Mouse (Mus musculus): ENCODE results near the gene Dnah14. TPM values are rescaled to one million over a fixed set of nuclear protein-coding genes. Genes with fewer than 3 reads are reported as not detected.

Dnah14 gene
- total RNA-seq, 1 experiment from 2014 or later = 0.09 TPM

DNA sequence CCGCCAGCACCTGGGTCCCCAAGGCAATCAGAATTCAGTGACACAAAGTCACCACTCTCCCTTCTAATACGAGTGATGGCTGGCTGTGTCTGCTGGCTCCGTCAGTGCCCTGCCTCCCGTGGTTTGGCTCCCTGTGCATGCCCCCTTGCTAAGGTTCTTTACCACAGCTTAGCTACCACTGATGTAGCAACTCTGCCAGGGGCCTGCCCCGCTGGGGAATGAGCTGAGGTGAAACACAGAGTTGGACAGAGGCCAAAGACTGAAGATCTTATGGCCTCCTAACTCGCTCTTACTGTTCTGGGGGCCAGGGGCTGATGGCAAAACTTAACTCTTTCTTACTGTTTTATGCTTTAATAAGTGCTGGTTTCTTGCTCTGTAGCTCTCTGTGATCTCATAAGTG lies 213.6 kb downstream of the Dnah14 start:
- DNase-seq = no peak

DNA sequence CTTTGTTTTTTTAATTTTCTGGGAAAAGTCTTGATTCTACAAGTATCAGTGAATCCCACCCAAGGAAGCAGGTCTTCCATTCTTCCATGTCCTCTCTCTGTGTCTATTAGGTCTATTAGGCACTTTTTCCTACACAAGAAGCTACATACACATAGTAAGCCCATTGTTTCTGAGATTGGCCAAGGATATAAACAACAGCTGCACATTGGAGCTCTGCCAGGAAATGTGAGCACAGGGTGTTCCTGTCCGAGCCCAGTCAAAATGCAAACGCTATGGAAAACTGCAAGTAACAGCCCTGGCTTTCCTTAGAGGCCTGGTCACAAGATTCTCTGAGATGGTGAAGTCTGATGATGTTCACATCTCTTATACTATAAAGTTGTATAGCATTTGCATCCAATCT lies 217.2 kb downstream of the Dnah14 start:
- DNase-seq = no peak

DNA sequence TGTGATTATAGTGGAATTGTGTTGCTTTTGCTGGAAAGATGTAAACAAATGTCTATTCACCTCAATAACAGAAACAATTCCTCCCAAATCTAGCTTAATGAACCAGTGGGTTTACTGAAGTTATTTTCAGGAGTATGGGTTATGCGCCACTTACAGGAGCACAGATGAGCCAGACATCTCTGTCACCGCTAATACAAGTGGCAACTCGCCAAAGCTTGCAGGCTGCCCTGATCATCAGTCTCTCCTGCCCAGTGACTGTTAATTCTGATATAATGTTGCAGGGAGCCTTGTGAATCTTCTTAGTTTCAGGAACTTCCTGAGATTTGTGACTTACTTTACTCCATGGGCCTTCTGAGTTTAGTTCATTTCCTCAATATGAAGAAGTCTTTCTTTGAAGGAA lies 223.6 kb downstream of the Dnah14 start:
- no peak for DNase-seq

DNA sequence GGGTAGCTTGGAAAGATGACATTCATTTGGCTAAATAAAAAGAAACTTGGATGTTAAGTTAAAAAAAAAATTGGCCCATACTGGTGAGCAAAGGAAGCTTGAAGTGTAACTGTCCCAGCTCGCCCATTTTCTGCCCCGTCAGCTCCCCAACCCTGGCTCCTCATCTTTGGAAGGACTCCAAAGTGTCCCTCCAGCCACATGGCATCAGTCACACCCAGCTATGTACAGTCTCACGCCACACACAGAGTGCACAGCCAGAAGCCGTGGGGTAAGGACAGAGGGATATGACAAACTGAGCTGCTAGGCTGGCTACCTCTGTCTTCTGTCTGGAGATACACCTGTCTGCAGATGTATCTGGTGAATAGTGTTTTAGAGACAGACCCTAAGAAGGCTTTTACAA lies 224.3 kb downstream of the Dnah14 start:
- no peak for DNase-seq

DNA sequence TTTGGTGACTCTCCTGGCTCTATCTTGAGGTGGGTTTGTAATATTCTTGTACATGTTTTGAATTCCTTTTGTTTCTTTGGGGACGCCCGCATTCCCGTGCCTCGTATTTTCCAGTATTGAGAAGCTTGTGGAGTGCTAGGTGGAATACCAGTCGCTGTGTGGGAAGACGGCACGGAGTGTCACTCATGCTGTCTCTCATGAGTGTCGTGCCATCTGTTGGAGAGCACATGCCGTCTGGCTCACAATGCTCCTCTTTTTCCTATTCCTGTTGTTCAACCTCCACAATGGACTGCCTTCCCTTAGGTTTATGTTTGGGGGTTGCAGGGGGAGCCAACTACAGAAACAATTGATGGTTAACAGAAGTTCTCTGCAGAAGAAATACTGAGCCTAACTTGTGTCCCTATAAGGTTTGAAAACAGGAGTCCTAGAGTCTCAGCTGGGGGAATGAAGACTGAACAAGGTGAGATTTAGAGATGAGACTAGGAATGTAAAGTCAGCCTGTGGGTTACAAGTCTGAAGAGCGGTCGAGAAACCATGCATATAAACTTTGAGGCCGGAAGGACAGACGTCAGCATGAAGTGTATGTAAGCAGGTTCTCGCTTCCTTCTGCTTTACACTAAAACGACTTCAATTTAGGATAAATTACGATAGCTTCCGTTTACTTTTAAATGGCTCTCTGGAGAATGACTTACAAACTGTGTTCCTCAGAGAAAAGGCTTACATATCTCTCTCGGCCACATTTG lies 235.3 kb downstream of the Dnah14 start:
- no peak for DNase-seq

DNA sequence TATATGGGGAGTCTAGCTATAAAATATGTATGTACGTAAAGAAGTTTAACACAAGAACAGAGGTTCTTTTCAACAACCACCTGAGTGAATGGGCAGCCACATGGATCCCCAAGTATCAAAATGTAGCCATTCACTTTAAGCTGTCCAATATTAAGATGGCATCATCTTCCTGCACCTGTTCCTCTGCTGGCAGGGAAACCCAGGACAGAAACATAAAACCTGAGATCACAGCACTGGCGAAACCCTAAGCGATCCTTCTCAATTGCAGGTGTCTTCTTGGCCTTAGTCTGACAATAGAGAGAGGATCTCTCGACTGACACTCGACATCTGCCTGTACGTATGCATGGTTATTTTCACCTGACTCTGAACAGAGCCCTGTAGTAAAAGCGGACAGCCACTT lies 250.4 kb downstream of the Dnah14 start:
- DNase-seq = no peak

DNA sequence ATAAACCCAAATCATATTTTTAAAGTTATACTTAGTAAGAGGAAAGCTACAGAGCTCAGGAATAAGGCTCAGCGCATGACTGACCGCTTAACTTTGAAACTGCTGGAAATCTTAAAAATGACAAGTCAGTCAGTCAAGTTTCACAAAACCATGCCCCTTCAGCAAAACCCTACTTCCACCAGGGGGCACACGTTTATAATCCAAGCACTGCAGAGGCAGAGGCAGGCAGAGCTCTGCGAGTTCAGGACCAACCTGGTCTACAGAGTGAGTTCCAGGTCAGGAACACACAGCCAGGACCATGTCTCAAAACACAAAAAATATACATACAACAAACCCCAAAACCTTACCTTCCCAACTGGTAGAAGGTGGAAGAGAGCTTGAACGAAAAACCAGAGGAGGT lies 252.0 kb downstream of the Dnah14 start:
- no peak for DNase-seq

DNA sequence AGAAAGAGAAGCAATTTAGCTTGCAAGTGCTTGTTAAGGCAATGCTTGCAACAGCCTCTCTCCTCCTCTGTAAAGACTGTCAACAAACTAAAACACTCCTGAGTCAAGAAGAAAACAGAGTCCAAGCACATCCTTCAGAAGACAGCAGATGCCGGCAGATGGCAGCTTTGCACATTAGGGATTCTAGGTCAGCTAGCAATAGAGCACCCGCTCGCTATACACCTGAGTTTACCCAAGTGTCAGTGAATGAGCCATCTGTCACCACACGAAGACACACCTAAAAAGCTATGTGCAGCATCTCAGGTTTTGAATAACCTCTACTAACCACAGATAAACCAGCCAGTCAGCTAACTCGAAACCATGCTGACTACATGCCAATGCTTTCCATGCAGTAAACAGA lies 256.4 kb downstream of the Dnah14 start:
- no peak for DNase-seq

DNA sequence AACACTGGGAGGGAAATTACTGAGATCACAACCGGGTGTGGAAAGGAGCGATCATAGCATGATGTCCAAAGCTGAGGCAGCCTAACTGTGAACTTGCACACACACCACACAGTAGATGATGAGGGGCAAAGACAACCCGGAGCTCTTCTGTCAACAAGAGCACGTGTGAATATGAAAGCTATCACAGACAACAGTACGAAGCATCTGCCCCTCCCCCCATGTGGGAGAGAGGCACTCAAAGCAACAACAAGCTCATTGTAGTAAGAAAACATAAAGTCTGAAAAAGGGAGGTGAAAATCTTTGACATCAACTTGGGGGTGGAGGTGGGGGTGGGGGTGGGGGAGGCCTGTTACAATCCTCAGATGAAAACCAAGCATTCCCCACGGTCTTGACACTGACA lies 256.8 kb downstream of the Dnah14 start:
- no peak for DNase-seq

DNA sequence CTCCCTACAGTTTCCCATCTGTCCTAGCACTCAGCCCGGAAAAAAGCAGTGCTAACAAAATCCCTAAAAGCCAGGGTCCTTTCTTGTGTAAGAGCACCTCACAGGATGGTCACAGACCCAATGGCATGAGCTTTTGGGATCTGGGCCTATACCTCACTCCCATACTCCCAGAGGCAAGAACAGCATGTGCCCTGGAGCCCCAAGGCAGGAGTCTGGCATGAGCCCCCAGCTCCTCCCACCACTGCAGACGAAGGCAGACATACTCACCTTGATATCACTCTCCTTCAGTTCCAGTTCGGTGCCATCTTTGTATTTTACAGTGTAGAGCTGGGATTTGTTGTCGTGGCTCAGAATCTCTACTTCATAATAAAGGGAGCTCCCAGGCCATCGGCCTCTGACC lies 261.8 kb downstream of the Dnah14 start:
- DNase-seq = no peak

DNA sequence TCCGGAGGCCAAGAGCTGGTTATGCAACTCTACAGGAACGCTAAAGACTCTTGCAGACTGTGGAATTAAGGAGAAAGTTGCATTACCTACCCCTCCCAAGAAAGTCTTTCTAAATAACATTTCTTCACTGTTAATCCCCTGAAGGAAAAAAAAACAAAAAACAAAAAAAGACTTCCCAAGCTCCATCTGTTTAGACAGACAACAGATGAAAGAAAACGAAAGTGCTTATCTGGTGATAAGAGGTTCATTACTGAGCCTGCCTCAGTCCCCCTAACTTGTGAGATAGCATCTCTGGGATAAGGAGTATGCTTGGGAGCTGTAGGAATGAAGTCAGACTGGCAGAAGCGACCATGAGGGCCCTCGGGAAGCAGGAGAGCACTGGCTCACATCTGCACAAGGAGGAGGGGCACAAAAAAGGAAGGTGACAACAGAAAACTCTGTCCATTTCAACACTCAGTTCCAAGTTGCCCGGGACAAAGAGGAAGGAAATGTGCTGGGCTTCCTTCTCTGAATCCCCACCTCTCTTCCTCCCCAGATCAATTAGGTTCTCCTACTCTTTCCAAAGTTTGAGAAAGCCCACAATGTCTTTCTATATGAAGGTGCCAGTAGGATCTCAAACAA lies 263.5 kb downstream of the Dnah14 start:
- DNase-seq = no peak

DNA sequence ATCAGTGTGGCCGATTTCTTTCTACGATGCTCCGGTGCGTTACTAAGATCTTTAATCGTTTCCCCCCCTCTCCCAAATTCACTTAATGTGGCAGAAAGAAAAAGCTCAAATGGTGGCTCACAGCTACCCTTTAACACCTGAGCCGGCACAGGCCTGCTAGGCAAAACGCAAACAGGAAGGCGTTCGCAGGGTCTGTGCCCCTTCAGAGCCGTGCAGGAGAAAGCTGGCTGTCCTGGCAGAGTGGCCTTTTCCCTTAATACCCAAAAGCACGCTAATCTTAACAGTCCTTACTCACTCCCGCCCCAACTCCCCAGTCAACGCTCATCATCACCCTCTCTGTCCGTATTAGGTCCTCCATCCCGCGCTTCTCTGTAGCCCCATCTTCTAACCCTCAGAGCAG lies 265.0 kb downstream of the Dnah14 start:
- no peak for DNase-seq

DNA sequence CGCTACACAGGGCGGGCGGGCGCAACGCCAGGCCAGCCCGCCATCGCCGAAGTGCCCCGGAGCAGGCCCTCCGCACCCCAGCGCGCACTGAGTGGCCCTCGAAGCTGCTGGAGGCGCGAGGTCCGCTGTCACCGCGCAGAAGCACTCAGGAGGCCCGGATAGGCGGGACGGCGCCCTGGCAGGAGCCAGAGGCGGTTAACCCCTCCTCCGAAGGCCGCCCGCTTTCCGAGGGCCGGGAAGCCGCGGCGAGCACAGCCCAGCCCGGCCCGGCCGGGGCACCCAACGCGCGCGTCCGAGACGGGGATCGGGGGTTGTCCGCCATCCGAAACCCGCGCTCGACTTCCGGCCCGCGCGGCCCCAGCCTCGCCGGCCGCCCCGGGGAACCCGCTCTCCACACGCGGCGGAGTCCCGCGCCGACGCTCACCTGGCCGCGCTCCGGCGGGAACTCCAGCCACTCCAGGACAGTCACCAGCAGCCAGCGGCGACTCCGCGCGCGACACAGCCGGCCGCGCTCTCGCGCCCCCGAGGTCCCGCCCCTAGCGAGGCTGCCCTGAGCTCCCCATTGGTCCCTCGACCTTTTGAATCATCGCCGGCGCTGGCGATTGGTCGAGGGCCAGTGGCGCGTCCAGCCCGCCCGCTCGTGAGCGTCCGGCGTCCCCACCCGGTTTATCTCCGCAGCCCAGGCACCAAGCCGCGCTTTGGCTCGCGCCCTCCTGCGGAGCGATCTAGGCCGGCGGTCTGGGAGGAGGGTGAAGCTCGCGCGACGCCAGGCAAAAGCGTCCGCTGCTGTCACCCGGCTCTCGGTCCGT lies 265.7 kb downstream of the Dnah14 start:
- peak; percentile 98 for DNase-seq

DNA sequence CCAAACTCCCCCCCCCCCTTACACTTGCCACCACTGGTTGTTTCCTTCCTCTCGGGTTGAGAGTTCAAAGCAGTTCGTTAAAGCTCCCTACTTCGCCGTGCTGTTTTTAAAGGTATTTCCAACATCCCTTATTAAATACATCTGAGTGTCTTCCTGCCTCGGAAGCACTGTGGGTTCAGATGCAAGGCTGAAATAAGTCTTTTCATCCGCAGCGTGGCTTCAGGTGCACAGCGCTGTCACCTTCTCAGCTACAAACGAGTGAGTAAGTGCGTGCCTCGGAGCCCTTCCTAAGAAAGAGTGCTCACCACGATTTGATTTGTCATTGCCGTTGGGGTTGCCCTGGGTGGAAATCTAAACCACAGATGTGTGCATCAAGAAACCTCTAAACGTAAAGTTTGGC lies 266.4 kb downstream of the Dnah14 start, which contains the start of gene Lbr:
Lbr (minus strand) TSS at position 266 of the 400 bp plus-strand sequence.
- DNase-seq = no peak

DNA sequence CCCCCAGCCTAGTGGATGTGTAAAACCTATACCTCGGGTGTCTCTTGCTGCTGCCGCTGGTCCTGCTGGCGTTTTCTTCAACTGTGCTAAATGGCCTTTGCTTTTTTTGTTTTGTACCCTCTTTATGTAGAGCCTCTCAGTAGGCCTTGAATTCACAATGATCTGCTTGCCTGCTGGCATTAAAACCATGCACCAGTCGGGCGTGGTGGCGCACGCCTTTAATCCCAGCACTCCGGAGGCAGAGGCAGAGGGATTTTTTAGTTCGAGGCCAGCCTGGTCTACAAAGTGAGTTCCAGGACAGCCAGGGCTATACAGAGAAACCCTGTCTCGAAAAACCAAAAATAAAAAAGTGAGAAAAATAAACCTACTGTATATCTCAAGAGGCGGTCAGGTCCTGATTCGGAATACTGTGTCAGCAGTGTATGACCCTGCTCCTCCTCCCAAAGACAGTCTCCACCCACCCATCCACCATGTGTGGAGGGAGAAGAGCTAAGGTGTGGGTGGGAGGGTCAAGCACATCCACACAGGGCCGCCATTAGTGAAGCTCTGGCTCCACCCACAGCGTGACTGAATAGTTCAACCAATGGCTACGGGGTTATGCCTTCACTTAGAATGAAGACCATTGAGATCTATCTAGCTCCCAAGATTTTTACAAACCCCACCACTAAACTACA lies 268.7 kb downstream of the Dnah14 start:
- DNase-seq = no peak

DNA sequence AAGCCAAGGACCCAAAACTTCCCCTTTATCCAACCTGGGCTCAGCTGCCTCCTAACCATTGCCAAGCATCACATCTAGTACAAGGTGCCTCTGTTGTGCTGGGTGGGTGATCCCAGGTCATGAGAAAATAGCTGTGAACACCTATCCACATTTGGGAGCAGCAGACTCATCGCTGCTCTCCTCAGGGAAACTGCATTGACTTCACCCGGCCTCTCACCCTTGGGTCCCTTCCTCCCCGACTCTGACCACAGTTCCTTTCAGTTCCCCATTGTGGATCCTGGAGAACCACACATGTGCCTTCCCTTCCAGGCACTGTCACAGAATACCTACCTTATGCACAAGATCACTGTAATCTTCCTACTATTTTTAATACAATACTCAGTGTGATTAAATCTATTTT lies 269.4 kb downstream of the Dnah14 start:
- DNase-seq = no peak

DNA sequence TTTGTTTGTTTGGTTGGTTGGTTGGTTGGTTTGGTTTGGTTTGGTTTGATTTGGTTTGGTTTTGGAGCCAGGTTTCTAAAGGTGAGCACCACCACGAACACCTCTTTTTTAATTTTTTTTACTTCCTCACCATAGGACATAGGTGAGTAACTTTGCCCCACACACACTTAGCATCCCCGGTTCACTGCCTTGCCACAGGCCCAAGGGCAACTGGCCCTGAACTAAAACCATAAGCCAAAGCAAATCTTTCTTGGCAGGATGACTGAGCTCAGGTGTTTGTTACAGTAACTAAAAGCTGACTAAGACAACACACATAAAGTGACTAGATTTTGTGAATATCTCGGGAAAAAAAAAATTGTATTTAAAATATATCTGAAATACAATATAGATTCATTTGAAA lies 271.0 kb downstream of the Dnah14 start:
- DNase-seq = no peak

DNA sequence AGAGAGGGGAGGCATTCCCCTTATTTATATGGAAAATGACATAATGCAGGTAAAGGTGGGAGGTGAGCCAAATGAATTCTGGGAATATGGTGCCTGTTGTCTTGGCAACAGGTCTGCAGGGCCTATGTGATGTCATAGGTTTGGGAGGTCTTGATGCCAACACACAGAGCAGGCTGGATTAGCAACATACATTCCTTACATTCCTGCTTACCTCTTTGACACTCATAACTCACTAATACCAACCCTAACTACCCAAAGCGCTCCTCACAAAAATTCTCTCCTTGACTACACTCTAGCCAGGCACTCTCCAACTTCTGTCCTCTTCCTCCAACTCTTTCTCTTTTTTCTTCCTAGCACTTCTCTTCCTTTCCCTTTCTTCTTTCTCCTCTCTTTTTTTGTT lies 271.9 kb downstream of the Dnah14 start:
- DNase-seq = no peak

DNA sequence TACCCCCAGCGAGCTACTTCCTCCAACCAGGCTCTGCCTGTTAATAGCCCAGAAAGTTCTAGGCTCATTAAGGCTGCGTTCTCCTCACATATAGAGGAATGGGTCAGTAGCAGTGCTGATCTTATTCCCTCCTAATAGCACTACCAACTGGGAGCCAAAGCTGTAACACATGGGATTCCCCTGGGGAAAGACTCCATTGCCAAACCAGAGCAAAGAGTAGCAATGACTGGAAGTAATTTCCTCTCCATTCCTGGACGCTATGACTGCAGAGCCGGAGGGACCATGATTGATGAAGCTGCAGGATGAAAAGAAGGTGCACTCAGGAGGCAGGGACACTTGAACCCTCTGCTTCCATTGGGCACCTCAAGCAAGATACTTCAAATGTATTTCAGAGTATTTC lies 274.1 kb downstream of the Dnah14 start:
- DNase-seq = no peak

DNA sequence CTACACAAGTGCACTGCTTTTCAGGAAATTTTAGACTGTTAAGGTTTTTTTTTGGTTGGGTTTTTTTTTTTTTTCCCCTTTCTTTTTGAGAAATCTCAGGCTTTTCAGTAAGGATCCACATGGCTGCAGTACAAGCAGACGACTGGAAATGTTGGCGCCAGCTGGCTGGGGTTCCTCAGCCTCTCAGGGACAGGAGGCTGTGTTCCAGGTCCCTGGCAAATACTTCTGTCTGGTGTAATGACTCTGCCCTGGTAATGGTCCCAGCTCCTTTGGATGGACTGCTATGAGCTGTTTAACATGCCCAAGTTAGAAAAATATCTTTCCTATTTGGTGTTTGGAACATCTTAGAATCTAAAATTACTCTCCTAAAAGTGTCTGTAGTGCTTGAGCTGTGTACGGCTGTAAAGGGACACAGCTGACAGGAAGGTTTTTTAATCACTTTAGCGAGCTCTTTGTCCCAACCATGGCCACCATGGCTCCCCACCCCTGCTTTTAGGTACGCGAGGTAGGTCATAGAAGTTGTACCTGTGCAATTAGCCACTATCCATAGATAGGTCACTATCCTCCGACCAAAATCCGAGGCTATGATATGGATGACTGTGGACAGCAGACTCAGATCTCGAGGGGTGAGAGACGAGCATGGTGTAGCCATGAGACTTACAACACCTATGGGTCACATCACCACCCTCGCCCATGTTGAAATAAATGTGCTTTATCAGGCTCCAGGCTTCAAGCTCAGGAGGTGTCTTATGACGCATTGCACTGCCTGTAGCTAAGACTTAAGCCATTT lies 275.4 kb downstream of the Dnah14 start:
- DNase-seq = peak; percentile 36

DNA sequence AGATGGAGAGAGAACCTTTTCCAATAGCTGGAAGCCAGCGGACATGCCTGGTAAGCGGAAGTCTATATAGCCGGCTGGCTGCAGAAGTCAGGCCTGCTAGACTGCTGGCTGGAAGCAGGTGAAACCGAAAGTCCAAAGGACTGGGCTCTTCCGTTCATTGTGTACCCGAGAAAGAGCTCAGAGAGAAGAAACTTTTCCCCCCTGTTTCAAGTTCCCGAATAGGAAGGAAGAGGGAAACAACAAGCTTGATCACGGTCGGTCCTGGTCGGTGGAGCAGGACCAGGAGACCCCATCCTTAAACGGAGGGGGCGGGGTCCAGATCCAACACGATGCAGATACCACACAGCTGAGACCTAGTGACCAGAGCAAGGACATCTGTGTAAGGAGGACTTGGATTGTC lies 276.1 kb downstream of the Dnah14 start:
- no peak for DNase-seq
